Mouse (Mus musculus): ENCODE results near the gene Pdik1l. TPM values are rescaled to one million over a fixed set of nuclear protein-coding genes. Genes with fewer than 3 reads are reported as not detected.

The Pdik1l gene
- total and polyA plus RNA-seq, 3 experiments, result 12.1 to 14.6 (median 13.7) TPM

GRCm38 (mm10) chr4:134273417-134274345, 14.0 kb downstream of the Pdik1l start:
- peak; percentile 95 for DNase-seq (ENCODE audit: extremely low read depth)
- Histone ChIP-seq H3K36me3 (replicated peaks in 1 of 2; ENCODE audit: control insufficient read depth in 1 of 2, insufficient read depth in 1 of 2, low read length in 1 of 2) (peaks cover 16 to 27% of the 10 kb centered on the region in 2 experiments), H3K9me3 (replicated peaks; ENCODE audit: low read length) (no peaks in the 10 kb centered on the region), H3K9ac (ENCODE audit: insufficient read depth, low read depth) (peak overlapping the region; percentile 80), H3K4me1 (ENCODE audit: control insufficient read depth in 1 of 2, insufficient read depth in 2 of 2) (peaks cover 3 to 11% of the 10 kb centered on the region in 2 experiments; a peak in 3 of 4 replicates), H3K27me3 (replicated peaks) (no peaks in the 10 kb centered on the region), H3K79me2 (replicated peaks; ENCODE audit: control insufficient read depth, extremely low read depth, insufficient read depth, poor library complexity, severe bottlenecking) (no peaks in the 10 kb centered on the region), H3K4me3 (replicated peaks in 1 of 3; ENCODE audit: low read depth in 2 of 3, low read length in 2 of 3, poor library complexity in 1 of 3) (peak overlapping the region; percentile 33 to 44 (median 38)), H3K27ac (ENCODE audit: insufficient read depth, low read depth) (peak overlapping the region; percentile 52), H3K4me2 (ENCODE audit: insufficient read depth, low read depth, poor library complexity, severe bottlenecking) (peak overlapping the region; percentile 81)
- in situ Hi-C loops (cut with MboI; ENCODE audit: low pct_ligation_motif_present, low pct_unique_long_range_greater_than_20kb, low sequenced_read_pairs) (loop anchor here (25.0 kb wide), 1 partner anchor 214 kb away; the partner anchor contains the start of gene Paqr7), dilution Hi-C loops (cut with MboI; ENCODE audit: extremely low pct_ligation_motif_present, extremely low pct_unique_long_range_greater_than_20kb, low sequenced_read_pairs) (no loop called here)
- TF ChIP-seq TBP (conservative IDR thresholded peaks at IDR 0.05; ENCODE audit: low read depth, low read length) (peak; percentile 64; the same call in 1 of the 2 replicates), MAZ (IDR thresholded peaks at IDR 0.05; ENCODE audit: low read depth, low read length) (0 out of 2 replicates have a peak, but pooled peaks have one; percentile 43), USF1 (IDR thresholded peaks at IDR 0.05; ENCODE audit: low read depth, low read length) (no peak), RAD21 (IDR thresholded peaks at IDR 0.05; ENCODE audit: low read depth, low read length) (no peak; the same call in 1 of the 2 replicates), ELF1 (IDR thresholded peaks at IDR 0.05; ENCODE audit: low read depth, low read length) (peak; percentile 58), SIN3A (IDR thresholded peaks at IDR 0.05; ENCODE audit: low read length) (peak; percentile 72), MEF2A (IDR thresholded peaks at IDR 0.05; ENCODE audit: borderline replicate concordance, low read depth, low read length) (0 out of 2 replicates have a peak, but pooled peaks have one; percentile 18), EP300 (IDR thresholded peaks at IDR 0.05; ENCODE audit: low read length) (no peak), ZC3H11A (IDR thresholded peaks at IDR 0.05; ENCODE audit: low read depth, low read length) (no peak), MAX (IDR thresholded peaks at IDR 0.05; ENCODE audit: low read length) (0 out of 2 replicates have a peak, but pooled peaks have one; percentile 2), ZMIZ1 (IDR thresholded peaks at IDR 0.05; ENCODE audit: low read depth, low read length) (0 out of 2 replicates have a peak, but pooled peaks have one; percentile 28), NELFE (IDR thresholded peaks at IDR 0.05; ENCODE audit: low read depth, low read length) (peak; percentile 71), POLR2A (IDR thresholded peaks at IDR 0.05; ENCODE audit: low read depth, low read length) (peak; percentile 81), ZKSCAN1 (IDR thresholded peaks at IDR 0.05; ENCODE audit: borderline replicate concordance, low read depth, low read length) (no peak), POLR2AphosphoS2 (IDR thresholded peaks at IDR 0.05; ENCODE audit: low read depth, low read length) (0 out of 2 replicates have a peak, but pooled peaks have one; percentile 71), HCFC1 (IDR thresholded peaks at IDR 0.05; ENCODE audit: low read depth, low read length) (0 out of 2 replicates have a peak, but pooled peaks have one; percentile 58), GABPA (IDR thresholded peaks at IDR 0.05; ENCODE audit: insufficient replicate concordance, low read depth, low read length) (no peak), SMC3 (IDR thresholded peaks at IDR 0.05; ENCODE audit: low read depth, low read length) (no peak)

All from CH12.LX (cell line).